Mouse (Mus musculus): ENCODE results near the gene Dact2.

The Dact2 gene

DNA sequence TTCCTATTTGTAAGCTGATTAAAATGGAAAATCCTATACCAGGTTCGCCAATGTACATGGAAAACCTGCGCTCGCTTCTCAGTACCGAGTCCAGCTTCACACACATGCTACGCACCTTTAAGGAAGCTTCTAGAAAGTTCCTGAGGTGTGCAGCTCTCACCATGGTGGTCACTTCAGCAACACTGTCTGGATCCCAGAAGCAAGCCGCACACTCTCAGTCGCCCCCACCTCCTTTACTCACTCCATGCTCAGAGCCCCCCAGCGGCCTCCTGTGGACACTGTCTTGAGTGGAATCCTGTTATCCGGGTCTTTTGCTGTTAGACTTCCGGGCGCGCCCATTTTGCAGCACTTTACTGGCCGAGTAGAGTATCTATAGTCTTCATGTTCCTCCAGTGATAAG lies at the start of gene Dact2:
TSS of gene Dact2 (minus strand) at position 244 of the 400 bp plus-strand sequence.
- ATAC-seq (ENCODE audit: insufficient number of reproducible peaks, low FRiP score, low TSS enrichment): no peak

DNA sequence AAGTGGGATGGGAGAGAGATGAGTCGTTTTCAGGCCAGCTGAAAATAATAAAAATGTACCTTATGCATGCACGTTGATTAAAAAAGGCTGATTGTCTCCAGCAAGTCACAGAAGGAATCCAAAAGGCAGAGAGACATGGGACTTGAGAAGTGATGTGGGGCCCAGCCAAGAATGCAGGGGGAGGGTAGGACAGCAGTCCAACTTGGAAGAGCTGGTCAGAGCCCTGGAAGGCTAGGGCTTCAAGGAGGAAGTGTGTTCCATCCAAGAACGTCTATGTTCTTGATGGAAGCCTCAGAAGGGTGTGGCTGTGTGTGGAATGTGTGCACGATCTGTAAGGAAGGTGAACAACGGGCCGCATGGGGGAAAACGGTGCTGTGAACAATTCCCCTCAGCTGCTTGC lies 48.4 kb upstream of the Dact2 start:
- ATAC-seq (ENCODE audit: insufficient number of reproducible peaks, low FRiP score, low TSS enrichment): no peak

DNA sequence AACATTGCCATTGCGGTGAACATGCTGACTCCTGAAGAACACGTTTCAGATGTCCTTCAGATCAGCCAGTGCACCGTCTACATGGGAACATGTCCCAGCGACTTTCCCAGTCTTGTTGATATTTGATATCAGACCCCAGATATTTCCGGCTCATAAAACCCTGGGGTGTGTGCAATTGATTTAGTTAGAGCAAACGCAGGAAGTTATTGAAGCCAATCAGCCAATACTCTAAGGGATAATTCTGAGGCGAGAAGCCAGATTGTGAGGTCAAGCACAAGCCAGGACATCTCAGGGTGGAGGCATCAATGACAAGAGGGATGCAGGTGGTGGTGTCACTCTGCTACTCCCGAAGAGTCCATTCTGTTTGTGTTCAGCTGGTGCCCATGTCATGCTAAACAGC lies 46.3 kb upstream of the Dact2 start:
- no peak for ATAC-seq (ENCODE audit: insufficient number of reproducible peaks, low FRiP score, low TSS enrichment)

DNA sequence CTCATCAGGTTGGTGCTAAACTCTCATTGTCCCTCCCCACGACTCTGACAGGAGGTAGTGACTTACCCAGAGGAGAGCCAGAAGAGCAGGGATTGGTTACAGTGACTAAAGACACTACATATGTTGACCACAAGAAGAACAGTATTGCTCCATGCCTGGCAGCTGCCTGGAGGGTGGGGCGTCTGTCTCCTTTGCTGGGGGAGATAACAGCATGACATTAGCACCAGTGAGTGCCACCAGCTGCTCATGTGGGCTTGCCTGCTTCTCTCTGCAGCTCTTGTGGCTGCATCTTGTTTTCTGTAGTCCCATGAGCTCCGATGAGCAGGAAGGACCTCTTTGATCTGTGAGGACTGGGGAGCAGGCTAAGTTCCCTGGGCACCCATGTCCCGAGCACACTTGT lies 45.5 kb upstream of the Dact2 start:
- ATAC-seq (ENCODE audit: insufficient number of reproducible peaks, low FRiP score, low TSS enrichment): no peak

DNA sequence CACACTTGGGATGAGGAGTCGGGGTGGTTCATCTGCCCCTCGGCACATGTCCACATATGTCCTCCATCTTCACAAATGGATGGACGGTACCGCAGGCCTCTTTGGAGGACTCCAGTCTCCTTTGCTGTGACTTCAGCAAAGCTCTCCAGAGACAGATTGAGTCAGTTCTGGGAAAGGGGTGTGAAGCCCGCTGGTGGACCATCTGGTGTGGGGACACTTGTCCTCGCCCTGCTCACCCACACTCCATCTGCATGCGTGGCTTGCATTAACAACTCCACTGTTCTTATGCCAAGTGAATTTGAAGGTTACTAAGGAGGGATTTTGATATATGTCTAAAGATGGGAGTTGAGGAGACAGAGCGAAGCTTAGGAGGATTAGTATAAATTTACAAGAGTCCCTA lies 43.8 kb upstream of the Dact2 start:
- ATAC-seq (ENCODE audit: insufficient number of reproducible peaks, low FRiP score, low TSS enrichment): no peak

DNA sequence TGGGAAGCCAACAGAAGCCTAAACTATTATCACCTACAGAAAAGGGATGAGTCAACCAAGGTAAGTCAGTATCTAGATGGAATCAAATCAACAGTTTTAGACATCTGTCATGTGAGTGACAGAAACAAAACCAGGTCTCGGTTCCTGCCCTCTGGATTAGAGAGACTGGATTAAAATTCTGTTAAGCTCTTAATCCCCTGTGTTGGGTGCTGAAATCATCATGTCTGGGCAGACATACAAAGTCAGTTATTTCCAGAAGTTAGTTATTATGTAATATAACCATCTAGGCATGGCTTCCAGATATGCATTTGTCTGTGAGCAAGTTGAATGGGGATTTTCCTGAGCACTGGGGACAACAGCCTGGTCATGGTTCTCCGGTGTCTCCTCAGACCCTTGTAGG lies 42.2 kb upstream of the Dact2 start:
- ATAC-seq (ENCODE audit: insufficient number of reproducible peaks, low FRiP score, low TSS enrichment): no peak

DNA sequence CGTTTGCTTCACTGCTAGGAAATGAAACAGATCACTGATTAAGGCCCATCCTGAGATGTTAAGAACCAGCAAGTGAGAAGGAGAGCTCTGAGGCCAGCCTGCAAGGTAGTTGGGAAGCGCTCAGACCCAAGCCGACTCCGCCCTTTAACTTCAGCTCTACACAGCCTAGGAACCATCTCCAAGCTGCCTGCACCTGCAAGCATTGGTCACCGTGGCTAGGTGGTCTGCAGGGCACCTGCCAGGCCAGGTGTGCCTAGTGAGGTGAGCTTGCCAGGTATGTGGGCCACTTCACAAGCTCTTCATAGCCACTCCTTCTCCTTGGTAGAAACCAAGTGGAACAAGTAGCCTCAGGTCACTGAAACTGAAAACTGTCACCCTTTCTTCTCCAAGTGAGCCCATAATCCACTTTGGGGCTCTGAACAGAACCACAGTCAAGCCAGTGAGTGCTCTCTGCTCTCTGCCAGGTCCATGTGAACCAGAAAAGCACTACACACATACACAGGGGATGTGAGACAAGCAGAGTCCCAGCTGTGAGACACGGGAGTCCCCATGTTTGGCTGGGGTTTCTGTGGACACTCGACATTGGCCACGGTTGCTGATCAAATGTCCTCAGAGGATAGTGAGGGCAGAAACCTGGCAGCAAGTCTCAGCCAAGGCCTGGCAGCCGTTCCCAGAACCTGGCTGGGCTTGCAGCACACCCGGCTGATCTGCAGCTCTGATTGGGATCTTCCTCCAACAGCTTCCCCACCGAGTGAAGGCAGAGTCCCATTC lies 40.3 kb upstream of the Dact2 start:
- peak; percentile 81 for ATAC-seq (ENCODE audit: insufficient number of reproducible peaks, low FRiP score, low TSS enrichment)

DNA sequence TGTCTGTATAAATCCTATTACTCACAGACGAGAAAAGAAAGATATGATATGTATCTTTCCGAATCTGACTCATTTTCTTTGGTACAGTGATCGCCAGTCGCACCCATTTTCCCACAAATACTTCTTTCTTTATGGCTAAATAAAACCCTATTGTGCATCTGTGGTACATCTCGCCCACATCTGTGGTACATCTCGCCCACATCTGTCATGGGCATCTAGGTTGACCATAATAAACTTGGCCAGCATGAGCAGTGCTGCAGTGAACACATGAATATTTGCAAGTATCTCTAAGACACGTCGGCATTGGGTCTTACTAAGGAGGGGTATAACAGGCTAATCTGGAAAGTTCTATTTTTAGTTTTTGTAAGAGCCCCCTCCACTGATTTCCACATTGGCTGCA lies 38.5 kb upstream of the Dact2 start:
- ATAC-seq (ENCODE audit: insufficient number of reproducible peaks, low FRiP score, low TSS enrichment): no peak

DNA sequence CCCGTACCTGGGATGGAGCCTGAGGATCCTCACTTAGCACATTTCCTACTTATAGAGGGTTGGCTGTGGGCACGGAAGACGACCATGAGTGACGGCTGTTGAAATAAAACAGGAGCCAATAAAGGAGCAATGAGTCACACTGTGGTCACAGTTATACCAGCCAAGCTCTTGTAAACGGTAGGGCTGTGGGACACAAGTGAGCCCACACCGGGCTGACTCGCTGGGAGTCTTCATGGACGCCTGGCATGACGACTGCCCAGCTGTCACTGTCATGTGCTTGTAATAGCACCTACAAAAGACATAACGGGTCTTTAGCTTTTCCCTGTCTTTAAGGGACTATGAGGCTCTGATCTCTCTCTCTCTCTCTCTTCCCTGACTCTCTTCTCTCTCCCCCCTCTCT lies 35.9 kb upstream of the Dact2 start:
- no peak for ATAC-seq (ENCODE audit: insufficient number of reproducible peaks, low FRiP score, low TSS enrichment)

DNA sequence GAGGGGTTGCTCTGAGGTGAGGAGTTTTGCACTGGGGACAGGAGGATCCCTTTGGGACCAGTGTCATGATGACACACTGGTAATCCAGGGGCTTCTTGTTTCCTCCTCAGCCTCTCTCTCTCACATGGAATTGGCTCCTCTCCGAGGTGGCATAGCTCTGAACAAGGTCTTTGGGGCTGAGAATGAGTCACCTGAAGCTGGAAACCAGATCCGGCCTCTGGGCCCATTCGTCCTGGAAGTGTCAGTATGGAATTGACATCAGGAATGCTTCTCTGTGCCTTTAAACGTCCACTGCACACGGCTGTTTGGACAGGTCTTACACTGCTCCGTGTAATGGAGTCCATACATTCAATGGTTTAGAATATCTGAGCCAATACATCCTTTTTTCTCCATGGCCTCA lies 33.0 kb upstream of the Dact2 start:
- no peak for ATAC-seq (ENCODE audit: insufficient number of reproducible peaks, low FRiP score, low TSS enrichment)

DNA sequence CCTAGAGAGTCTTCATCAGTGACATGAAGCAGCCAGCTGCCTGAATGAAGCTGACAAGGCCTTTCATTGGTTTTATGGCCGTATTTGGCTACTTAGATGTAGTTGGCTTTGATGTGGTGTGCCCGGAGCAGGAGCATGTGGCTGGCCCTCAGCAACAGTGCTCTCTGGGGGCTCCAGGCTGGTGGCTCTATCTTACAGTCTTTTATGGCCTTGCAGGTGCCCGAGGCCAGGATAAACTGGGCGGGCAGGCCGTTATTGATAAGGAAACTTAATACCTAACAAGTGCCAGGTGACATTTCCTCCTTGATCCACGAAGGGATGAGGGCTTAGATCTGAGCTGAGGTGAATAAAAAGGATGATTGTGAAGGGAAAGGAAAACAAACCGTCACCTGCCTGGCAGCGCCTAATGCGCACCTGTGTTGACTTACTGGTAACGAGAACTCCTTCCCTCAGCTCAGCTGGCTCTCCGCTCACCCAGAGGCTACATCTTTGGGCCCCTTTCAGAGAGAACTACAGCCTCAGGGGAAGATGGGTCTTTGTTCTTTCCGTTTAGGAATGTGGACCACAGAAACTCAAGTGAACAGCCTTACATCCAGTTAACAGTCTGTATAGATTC lies 30.8 kb upstream of the Dact2 start:
- ATAC-seq (ENCODE audit: insufficient number of reproducible peaks, low FRiP score, low TSS enrichment): no peak

DNA sequence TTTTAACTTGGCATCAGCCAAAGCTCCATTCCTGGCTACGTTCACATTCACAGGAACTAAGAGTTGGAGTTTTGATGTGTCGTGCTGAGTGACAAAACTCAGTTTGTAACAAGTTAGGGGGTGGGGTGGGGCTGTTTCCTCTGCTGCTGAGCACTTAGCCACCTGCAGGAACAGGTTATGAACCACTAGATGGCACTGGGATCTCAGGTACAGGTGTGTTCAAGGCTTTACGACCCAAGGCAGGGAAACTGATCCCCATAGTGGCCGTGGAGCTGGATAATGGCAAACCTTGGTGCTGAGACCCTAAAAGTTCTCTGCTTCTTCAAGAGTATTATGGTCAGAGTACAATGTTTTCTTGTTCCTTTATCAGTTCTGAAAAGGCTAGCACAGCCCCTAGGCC lies 29.6 kb upstream of the Dact2 start:
- ATAC-seq (ENCODE audit: insufficient number of reproducible peaks, low FRiP score, low TSS enrichment): no peak

DNA sequence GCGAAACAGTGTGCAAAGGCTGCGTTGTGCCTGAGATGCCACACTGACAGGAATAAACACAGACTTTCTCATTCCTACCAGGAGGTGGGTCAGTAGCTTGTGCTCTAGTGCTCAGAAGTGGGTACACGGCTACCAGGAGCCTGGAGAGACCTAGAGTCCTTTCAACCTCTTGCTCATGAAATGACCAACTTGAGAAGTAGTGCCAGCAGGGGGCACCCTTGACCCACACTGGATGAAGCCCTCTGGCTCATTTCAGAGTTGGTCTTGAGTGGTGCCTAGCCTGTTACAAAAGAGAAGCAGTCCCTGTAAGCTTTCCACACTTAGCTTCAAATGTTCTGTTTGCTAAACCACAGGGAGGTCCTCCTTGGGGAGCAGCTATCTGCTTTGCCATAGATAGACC lies 28.5 kb upstream of the Dact2 start:
- ATAC-seq (ENCODE audit: insufficient number of reproducible peaks, low FRiP score, low TSS enrichment): no peak

DNA sequence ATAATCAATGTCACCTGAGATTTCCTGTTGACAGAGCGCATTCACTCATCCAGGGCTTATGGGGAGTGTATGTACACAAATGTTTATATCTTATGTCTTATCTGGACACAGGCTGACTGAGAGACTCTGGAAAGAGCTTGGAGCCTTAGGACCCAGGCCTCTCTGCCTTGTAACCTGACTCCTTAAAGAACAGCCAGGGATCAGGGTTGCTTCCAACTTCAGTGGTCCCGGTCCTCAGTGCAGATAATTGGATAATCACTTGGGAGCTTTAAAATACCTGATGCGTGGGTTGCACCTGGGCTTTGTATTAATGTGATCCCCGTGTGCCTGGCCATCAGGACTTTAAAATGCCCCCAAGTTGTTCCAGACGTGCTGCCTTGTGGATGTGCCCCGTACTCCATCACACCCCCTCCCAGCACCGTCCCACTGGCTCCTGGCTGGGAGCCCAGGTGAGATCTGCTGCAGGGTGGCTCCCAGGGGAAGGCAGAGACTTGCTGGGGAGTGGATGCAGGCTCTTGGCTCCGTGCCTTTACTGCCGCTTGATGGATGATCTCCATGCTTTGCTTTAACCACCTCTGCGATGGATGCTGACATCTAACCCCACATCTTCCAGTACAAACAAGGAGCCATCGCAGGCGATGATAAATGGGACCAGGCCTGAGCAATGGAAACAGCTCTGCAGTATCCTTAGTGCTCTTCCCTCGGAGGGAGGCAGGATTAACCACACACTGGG lies 26.8 kb upstream of the Dact2 start:
- no peak for ATAC-seq (ENCODE audit: insufficient number of reproducible peaks, low FRiP score, low TSS enrichment)

DNA sequence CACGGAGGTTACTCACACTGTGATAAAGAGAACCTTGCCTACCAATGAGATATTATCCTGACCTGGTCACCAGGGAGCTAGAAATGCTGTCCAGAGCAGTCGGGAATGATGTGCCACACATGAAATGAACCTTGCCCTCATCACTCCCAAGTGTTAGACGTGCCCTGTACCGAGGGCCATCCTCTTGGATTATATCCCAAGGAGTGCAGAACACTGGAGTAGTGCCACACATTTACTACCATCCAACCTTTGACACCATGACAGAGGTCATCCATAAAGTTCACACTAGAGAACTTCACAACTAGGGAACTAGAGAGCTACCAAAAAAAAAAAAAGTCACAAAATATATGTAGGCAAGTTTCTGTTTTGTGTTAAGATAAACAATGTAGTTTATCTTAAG lies 24.3 kb upstream of the Dact2 start:
- ATAC-seq (ENCODE audit: insufficient number of reproducible peaks, low FRiP score, low TSS enrichment): no peak

DNA sequence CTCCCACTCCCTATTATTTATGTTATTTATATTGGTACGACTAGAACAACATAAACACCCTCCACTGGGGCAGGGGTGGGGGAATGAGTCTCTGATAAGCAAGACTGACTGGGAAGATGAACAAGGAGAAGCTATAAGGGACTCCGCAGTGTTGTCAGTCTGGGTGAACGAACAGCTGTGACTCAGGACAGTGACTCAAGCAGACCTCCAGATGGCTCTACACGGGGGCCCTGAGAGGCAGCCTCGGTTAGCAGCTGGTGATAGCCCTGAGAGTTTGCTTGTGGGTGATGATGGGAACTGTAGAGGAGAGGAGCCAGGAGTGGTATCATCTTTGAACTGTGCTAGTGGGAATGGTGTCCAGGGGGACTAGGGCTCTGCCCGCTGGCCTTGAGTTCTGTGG lies 23.5 kb upstream of the Dact2 start:
- ATAC-seq (ENCODE audit: insufficient number of reproducible peaks, low FRiP score, low TSS enrichment): no peak

DNA sequence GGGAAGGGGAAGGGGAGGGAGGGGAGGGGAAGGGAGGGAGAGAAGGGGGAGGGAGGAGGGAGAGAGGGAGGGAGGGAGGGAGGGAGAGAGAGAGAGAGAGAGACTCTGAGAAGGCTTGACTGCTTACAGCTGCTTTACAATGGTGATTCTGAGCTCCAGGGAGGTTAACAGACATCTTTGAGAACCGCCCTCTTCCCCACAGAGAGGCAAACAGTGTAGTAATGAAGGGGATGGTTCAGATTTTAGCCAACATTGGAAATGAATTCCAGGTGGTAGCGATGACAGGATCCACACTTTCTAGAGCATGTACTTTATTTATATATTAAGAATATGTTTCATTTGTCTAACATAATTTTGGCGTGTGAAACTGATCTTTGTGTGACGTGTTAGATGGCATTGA lies 22.7 kb upstream of the Dact2 start:
- no peak for ATAC-seq (ENCODE audit: insufficient number of reproducible peaks, low FRiP score, low TSS enrichment)

DNA sequence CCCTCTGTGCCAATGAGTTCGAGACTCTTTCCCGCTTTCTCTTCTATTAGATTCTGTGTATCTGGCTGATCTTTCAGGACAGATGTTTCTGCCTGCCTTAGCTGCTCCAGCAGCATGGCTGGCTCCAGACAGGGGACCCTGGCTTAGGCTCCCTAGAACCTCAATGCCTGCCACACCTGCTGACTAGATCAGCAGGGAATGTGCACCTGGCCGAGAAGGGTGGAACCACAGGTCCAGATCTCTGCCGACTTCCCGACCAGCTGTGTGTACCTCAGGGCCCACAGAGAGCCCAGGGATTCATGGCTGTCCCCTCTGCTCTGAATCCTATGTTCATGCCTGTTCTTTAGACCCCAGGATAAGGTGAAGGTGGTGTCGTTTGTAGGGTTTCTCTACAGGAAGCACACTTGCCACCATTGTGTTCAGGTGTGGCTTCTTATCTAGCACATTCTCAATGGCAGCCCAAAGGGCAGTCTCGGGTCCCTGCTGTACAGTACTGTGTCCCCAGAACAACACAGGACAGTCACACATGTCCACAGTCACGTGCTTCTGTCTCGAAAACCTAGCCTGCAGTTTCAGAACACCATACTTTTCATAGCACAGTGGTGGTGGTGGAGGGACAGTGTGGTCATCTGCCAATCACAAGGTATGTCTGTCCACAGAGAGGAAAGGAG lies 22.0 kb upstream of the Dact2 start:
- no peak for ATAC-seq (ENCODE audit: insufficient number of reproducible peaks, low FRiP score, low TSS enrichment)

DNA sequence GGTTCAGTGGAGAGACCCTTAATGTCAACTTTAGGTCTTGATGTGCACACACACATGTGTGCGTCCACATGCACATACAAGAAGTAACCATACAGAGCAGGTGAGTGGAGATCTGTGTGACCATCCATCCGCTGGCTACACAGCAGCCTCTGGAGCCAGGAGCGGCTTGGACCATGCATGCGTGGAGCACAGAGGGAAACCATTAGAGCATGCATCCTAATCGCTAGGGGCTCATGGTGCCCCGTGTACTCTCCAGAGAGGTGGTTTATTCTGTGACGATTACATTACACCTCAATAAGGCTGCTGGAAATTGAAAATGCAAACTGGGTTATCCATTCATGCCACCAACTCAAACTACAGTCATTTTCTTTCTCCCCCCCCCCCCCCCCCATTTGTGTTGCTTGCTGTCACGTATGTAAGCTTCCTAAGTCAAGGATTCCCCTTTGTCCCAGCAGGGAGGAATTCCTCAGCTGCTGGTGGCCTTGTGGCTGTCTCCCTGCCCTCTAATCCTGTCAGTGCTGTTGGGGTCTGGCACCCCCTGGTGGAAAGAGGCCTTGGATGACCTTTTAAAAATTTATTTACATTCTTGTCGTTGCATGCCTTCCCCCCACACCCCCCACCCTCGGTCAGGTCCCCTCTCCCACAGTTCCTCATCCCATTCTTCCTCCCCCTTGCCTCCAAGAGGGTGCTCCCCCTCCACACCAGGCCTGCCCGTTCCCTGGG lies 17.9 kb upstream of the Dact2 start:
- no peak for ATAC-seq (ENCODE audit: insufficient number of reproducible peaks, low FRiP score, low TSS enrichment)

DNA sequence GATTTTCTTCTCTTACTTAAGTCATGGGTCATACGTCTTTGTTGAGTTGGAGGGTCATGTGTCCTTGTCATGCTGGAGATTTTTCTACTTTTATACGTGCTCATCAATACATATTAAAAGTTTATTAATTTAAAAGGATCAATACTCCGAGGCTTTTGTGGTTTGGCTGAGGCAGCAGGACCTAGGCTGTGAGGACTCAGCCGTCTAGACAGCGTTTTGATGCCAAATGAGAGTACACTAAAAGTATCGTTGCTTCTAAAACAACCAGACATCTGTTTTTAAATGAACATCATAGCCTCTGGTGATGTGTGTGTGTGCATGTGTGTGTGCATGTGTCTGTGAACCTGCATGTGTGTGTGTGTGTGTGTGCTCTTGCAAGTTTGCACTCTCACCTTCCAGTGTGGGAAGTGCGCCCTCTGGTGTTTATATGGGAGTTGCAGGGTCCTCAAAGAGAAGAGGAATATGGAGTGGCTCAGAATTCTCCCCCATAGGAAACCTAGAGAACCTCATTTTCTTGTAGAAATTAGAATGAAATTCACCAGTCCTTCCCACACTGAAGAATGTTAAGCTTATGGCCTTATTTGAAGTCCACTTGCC lies 16.6 kb upstream of the Dact2 start:
- ATAC-seq (ENCODE audit: insufficient number of reproducible peaks, low FRiP score, low TSS enrichment): 0 out of 2 replicates have a peak, but pooled peaks have one; percentile 52
